9 mouse cellular contexts compared by ENCODE assay signal in genomic region chr17:64558994-64559540, GRCm38 (mm10). TPM values are rescaled to one million over a fixed set of nuclear protein-coding genes. Genes with fewer than 3 reads are reported as not detected.
A peak's percentile ranks its signal among the peaks of the same experiment; 100 is the strongest.
DNase-seq lines count a peak whose midpoint lies in the region; ATAC-seq and TF ChIP-seq lines count a peak whose summit lies in the region.
"Had no signal": no experiment of that assay in that cellular context is flagged by ENCODE, and none has a peak within 500 bp of the region (broad histone marks: within the 10 kb centered on the region; RNA-seq: fewer than 3 reads in every experiment).

No protein-coding gene starts in this region.

- H3K27me3 ChIP-seq in heart, postnatal 0 days (ENCODE audit: control insufficient read depth, insufficient read depth, low read length) = no peaks in the 10 kb centered on the region

- no peak for TF ChIP-seq EP300 in heart, postnatal 0 days (IDR thresholded peaks at IDR 0.05; ENCODE audit: low read depth)

- H3K4me3 ChIP-seq in heart, postnatal 0 days (ENCODE audit: low read depth, low read length) = no peak overlapping the region

- no peak overlapping the region for H3K9ac ChIP-seq in heart, postnatal 0 days (replicated peaks; ENCODE audit: low read depth, low read length)

- 17% methylated on average over 4 of the region's 4 CpGs for WGBS in heart, postnatal 0 days

- H3K4me2 ChIP-seq in heart, postnatal 0 days (ENCODE audit: low read depth, low read length) = peak overlapping the region; percentile 30; the same call in 1 of the 2 replicates

- no peak for TF ChIP-seq CTCF in heart, postnatal 0 days (IDR thresholded peaks at IDR 0.05; ENCODE audit: low read depth)

- no peak for DNase-seq in heart, postnatal 0 days (ENCODE audit: low spot score)
- DNase-seq in heart, adult 18-20 months = no peak
- peak; percentile 24 for DNase-seq in NIH3T3 (ENCODE audit: low read depth)
- no peak for DNase-seq in cerebellum, adult 11 months
- no peak for DNase-seq in layer of hippocampus, adult 11-12 months (ENCODE audit: low spot score)
- DNase-seq in spleen, postnatal 4 days (ENCODE audit: low spot score in 2 of 2) = no peak

- no peaks in the 10 kb centered on the region for H3K9me3 ChIP-seq in heart, postnatal 0 days (replicated peaks; ENCODE audit: control insufficient read depth, low read length)

- no peaks in the 10 kb centered on the region for H3K36me3 ChIP-seq in heart, postnatal 0 days (replicated peaks; ENCODE audit: control insufficient read depth, insufficient read depth, low read length)

- H3K4me1 ChIP-seq in heart, postnatal 0 days (ENCODE audit: control insufficient read depth, insufficient read depth) = no peaks in the 10 kb centered on the region

- H3K27ac ChIP-seq in heart, postnatal 0 days (ENCODE audit: low read depth) = no peak overlapping the region

- no peak for ATAC-seq in heart, postnatal 0 days (ENCODE audit: insufficient read depth, low read depth)
- peak; percentile 71 for ATAC-seq in granulocyte monocyte progenitor cell, adult 5-6 weeks (replicated peaks; ENCODE audit: poor library complexity, severe bottlenecking)
- ATAC-seq in megakaryocyte progenitor cell, adult 5-6 weeks (replicated peaks; ENCODE audit: poor library complexity) = peak; percentile 74
- ATAC-seq: Patski had no signal

RNA-seq across cellular contexts. Expression of gene Man2a1, which starts 41.5 kb away (rescaled TPM):
- 14.4 and 24.0 TPM in 2 replicates for total RNA-seq in heart, postnatal 0 days (2014; rRNA removed; ENCODE audit: low replicate concordance)
- 2.7 and 3.2 TPM in 2 replicates for polyA plus RNA-seq in heart, postnatal 0 days (2015; fragmentation: Nextera tagmentation; extraction: Ambion mirVana)
- 10 to 100 TPM; 15.9 to 18.4 TPM for total RNA-seq in heart, adult 18-20 months (2021)
- 25.0 and 45.5 TPM in 2 replicates for total RNA-seq in granulocyte monocyte progenitor cell, adult 5-6 weeks (2014; fragmentation: Nextera tagmentation)
- total RNA-seq in granulocyte monocyte progenitor cell, adult 5-6 weeks (2017) = 39.4 and 40.5 TPM in 2 replicates
- total RNA-seq in megakaryocyte progenitor cell, adult 5-6 weeks (2015) = 31.5 and 34.7 TPM in 2 replicates
- 32.9 and 35.3 TPM in 2 replicates for total RNA-seq in megakaryocyte progenitor cell, adult 5-6 weeks (2017)
